In genomic region chr12:112679027-112679996, GRCm38 (mm10) we compare ENCODE assay signal across 8 mouse cellular contexts. TPM values are rescaled to one million over a fixed set of nuclear protein-coding genes. Genes with fewer than 3 reads are reported as not detected.
DNase-seq lines count a peak whose midpoint lies in the region; ATAC-seq and TF ChIP-seq lines count a peak whose summit lies in the region.

No protein-coding gene starts in this region.

- whole genome bisulfite sequencing in hindbrain, embryonic 14.5 days: 4% methylated on average over 79 of the region's 87 CpGs
- WGBS in liver, embryonic 15.5 days (ENCODE audit: insufficient replicate concordance): 7% methylated on average over 76 of the region's 87 CpGs
- 4% methylated on average over 68 of the region's 87 CpGs for WGBS in neural tube, embryonic 14.5 days

- no peak for DNase-seq in layer of hippocampus, adult 2 months (ENCODE audit: low spot score in 2 of 2)
- no peak for DNase-seq in layer of hippocampus, adult 18-20 months (ENCODE audit: low spot score in 2 of 2)
- peak; percentile 48 for DNase-seq in embryo, embryonic 9.5 days (ENCODE audit: extremely low spot score)
- DNase-seq in hindbrain, embryonic 14.5 days (ENCODE audit: low spot score): no peak
- DNase-seq in c-Kit-positive CD71-positive TER-119-positive erythroid progenitor cells, embryonic 14.5 days (ENCODE audit: low spot score): no peak
- DNase-seq in gastrocnemius, postnatal 4 days (ENCODE audit: low spot score in 2 of 2): no peak

- peak overlapping the region; percentile 53 for H3K9ac ChIP-seq in hindbrain, embryonic 14.5 days
- peak overlapping the region; percentile 51 for H3K9ac ChIP-seq in liver, embryonic 15.5 days
- H3K9ac ChIP-seq in neural tube, embryonic 14.5 days (replicated peaks; ENCODE audit: low read depth, low read length): peak overlapping the region; percentile 48

- H3K27me3 ChIP-seq in hindbrain, embryonic 14.5 days (ENCODE audit: control insufficient read depth, insufficient read depth, low read length): peaks cover 26% of the 10 kb centered on the region
- peaks cover 87% of the 10 kb centered on the region for H3K27me3 ChIP-seq in liver, embryonic 15.5 days
- H3K27me3 ChIP-seq in neural tube, embryonic 14.5 days (ENCODE audit: control insufficient read depth, insufficient read depth, low read length): peaks cover 18% of the 10 kb centered on the region

- peak overlapping the region; percentile 93 for H3K4me2 ChIP-seq in hindbrain, embryonic 14.5 days (replicated peaks)
- H3K4me2 ChIP-seq in liver, embryonic 15.5 days: peak overlapping the region; percentile 82
- peak overlapping the region; percentile 94 for H3K4me2 ChIP-seq in neural tube, embryonic 14.5 days (ENCODE audit: low read depth, low read length)

- no peak overlapping the region for H3K27ac ChIP-seq in layer of hippocampus, adult 2 months
- no peak overlapping the region for H3K27ac ChIP-seq in hindbrain, embryonic 14.5 days
- H3K27ac ChIP-seq in liver, embryonic 15.5 days (replicated peaks): no peak overlapping the region
- H3K27ac ChIP-seq in neural tube, embryonic 14.5 days (ENCODE audit: low read depth, low read length): no peak overlapping the region

- no peaks in the 10 kb centered on the region for H3K9me3 ChIP-seq in hindbrain, embryonic 14.5 days (ENCODE audit: control insufficient read depth, low read length)
- no peaks in the 10 kb centered on the region for H3K9me3 ChIP-seq in liver, embryonic 15.5 days (replicated peaks)
- no peaks in the 10 kb centered on the region for H3K9me3 ChIP-seq in neural tube, embryonic 14.5 days (ENCODE audit: control insufficient read depth, low read length)

- H3K36me3 ChIP-seq in hindbrain, embryonic 14.5 days (replicated peaks; ENCODE audit: control insufficient read depth, insufficient read depth): no peaks in the 10 kb centered on the region
- no peaks in the 10 kb centered on the region for H3K36me3 ChIP-seq in liver, embryonic 15.5 days (replicated peaks)
- H3K36me3 ChIP-seq in neural tube, embryonic 14.5 days (ENCODE audit: control insufficient read depth, insufficient read depth, low read length): no peaks in the 10 kb centered on the region

- ATAC-seq in hindbrain, embryonic 14.5 days (ENCODE audit: low FRiP score): peak; percentile 44
- no peak for ATAC-seq in liver, embryonic 15.5 days (ENCODE audit: insufficient read depth)
- ATAC-seq in neural tube, embryonic 14.5 days (ENCODE audit: low read depth): peak; percentile 42; the same call in 1 of the 2 replicates

- H3K4me1 ChIP-seq in hindbrain, embryonic 14.5 days (replicated peaks; ENCODE audit: control insufficient read depth, insufficient read depth, low read length): peaks cover 25% of the 10 kb centered on the region
- H3K4me1 ChIP-seq in liver, embryonic 15.5 days (replicated peaks): peaks cover 33% of the 10 kb centered on the region
- H3K4me1 ChIP-seq in neural tube, embryonic 14.5 days (ENCODE audit: control insufficient read depth, insufficient read depth, low read length): peaks cover 19% of the 10 kb centered on the region; the same call in 1 of the 2 replicates

- peak overlapping the region; percentile 62 for H3K4me3 ChIP-seq in layer of hippocampus, adult 2 months
- peak overlapping the region; percentile 47 for H3K4me3 ChIP-seq in hindbrain, embryonic 14.5 days (replicated peaks; ENCODE audit: low read length)
- peak overlapping the region; percentile 63 for H3K4me3 ChIP-seq in liver, embryonic 15.5 days (replicated peaks)
- H3K4me3 ChIP-seq in neural tube, embryonic 14.5 days (ENCODE audit: low read depth, low read length): peak overlapping the region; percentile 47

- no peak; the same call in 1 of the 2 replicates for TF ChIP-seq CTCF in layer of hippocampus, adult 2 months (conservative IDR thresholded peaks at IDR 0.05)

RNA-seq across cellular contexts. Expression of gene Zbtb42, which starts 0.7 kb away (rescaled TPM):
- under 1 TPM; 0.44 to 0.52 TPM for total RNA-seq in layer of hippocampus, adult 2 months (2021)
- total RNA-seq in layer of hippocampus, adult 18-20 months (2021): under 1 TPM; 0.61 to 0.97 TPM
- 2.2 and 4.7 TPM in 2 replicates for polyA plus RNA-seq in hindbrain, embryonic 14.5 days (2014; fragmentation: Nextera tagmentation; extraction: Ambion mirVana)
- polyA plus RNA-seq in liver, embryonic 15.5 days (2015; fragmentation: Nextera tagmentation; extraction: Ambion mirVana): 1.0 and 1.2 TPM in 2 replicates
- polyA plus RNA-seq in neural tube, embryonic 14.5 days (2014; fragmentation: Nextera tagmentation; extraction: Ambion mirVana): 1.3 and 3.5 TPM in 2 replicates
- total RNA-seq in gastrocnemius, postnatal 4 days (2021): 1 to 10 TPM; 2.2 to 3.1 TPM

RNA-seq across cellular contexts. Expression of gene Akt1, which starts 4.6 kb away (rescaled TPM):
- total RNA-seq in layer of hippocampus, adult 2 months (2021): 100 to 1,000 TPM; 152 to 160 TPM
- total RNA-seq in layer of hippocampus, adult 18-20 months (2021): 100 to 1,000 TPM; 169 to 170 TPM
- polyA plus RNA-seq in hindbrain, embryonic 14.5 days (2014; fragmentation: Nextera tagmentation; extraction: Ambion mirVana): 69.2 and 70.3 TPM in 2 replicates
- polyA plus RNA-seq in liver, embryonic 15.5 days (2015; fragmentation: Nextera tagmentation; extraction: Ambion mirVana): 28.4 and 36.9 TPM in 2 replicates
- polyA plus RNA-seq in neural tube, embryonic 14.5 days (2014; fragmentation: Nextera tagmentation; extraction: Ambion mirVana): 57.9 and 59.2 TPM in 2 replicates
- 100 to 1,000 TPM; 258 to 259 TPM for total RNA-seq in gastrocnemius, postnatal 4 days (2021)

RNA-seq across cellular contexts. Expression of gene Siva1, which starts 34.8 kb away (rescaled TPM):
- 10 to 100 TPM; 19.6 to 20.1 TPM for total RNA-seq in layer of hippocampus, adult 2 months (2021)
- 10 to 100 TPM; 23.4 TPM for total RNA-seq in layer of hippocampus, adult 18-20 months (2021)
- polyA plus RNA-seq in hindbrain, embryonic 14.5 days (2014; fragmentation: Nextera tagmentation; extraction: Ambion mirVana): 54.2 and 58.4 TPM in 2 replicates
- 106 and 114 TPM in 2 replicates for polyA plus RNA-seq in liver, embryonic 15.5 days (2015; fragmentation: Nextera tagmentation; extraction: Ambion mirVana)
- 44.7 and 46.8 TPM in 2 replicates for polyA plus RNA-seq in neural tube, embryonic 14.5 days (2014; fragmentation: Nextera tagmentation; extraction: Ambion mirVana)
- 10 to 100 TPM; 42.9 to 43.8 TPM for total RNA-seq in gastrocnemius, postnatal 4 days (2021)

RNA-seq across cellular contexts. Expression of gene Cep170b, which starts 40.9 kb away (rescaled TPM):
- 100 to 1,000 TPM; 194 to 210 TPM for total RNA-seq in layer of hippocampus, adult 2 months (2021)
- total RNA-seq in layer of hippocampus, adult 18-20 months (2021): 100 to 1,000 TPM; 192 to 208 TPM
- 39.5 and 41.9 TPM in 2 replicates for polyA plus RNA-seq in hindbrain, embryonic 14.5 days (2014; fragmentation: Nextera tagmentation; extraction: Ambion mirVana)
- 3.9 and 5.2 TPM in 2 replicates for polyA plus RNA-seq in liver, embryonic 15.5 days (2015; fragmentation: Nextera tagmentation; extraction: Ambion mirVana)
- 33.2 and 36.1 TPM in 2 replicates for polyA plus RNA-seq in neural tube, embryonic 14.5 days (2014; fragmentation: Nextera tagmentation; extraction: Ambion mirVana)
- 10 to 100 TPM; 10.2 to 11.4 TPM for total RNA-seq in gastrocnemius, postnatal 4 days (2021)

RNA-seq across cellular contexts. Expression of gene Adssl1, which starts 59.5 kb away (rescaled TPM):
- 10 to 100 TPM; 10.1 to 10.6 TPM for total RNA-seq in layer of hippocampus, adult 2 months (2021)
- 10 to 100 TPM; 14.3 to 15.7 TPM for total RNA-seq in layer of hippocampus, adult 18-20 months (2021)
- 5.3 and 5.5 TPM in 2 replicates for polyA plus RNA-seq in hindbrain, embryonic 14.5 days (2014; fragmentation: Nextera tagmentation; extraction: Ambion mirVana)
- 13.4 TPM in 2 replicates for polyA plus RNA-seq in liver, embryonic 15.5 days (2015; fragmentation: Nextera tagmentation; extraction: Ambion mirVana)
- polyA plus RNA-seq in neural tube, embryonic 14.5 days (2014; fragmentation: Nextera tagmentation; extraction: Ambion mirVana): 2.7 and 3.4 TPM in 2 replicates
- 100 to 1,000 TPM; 221 to 269 TPM for total RNA-seq in gastrocnemius, postnatal 4 days (2021)
